Mouse (Mus musculus) intestine, postnatal 0 days (tissue): ENCODE measurements around the gene Cmas. TPM values are rescaled to one million over a fixed set of nuclear protein-coding genes. Genes with fewer than 3 reads are reported as not detected.
A peak's percentile ranks its signal among the peaks of the same experiment; 100 is the strongest.

Experiments
- ATAC-seq: fragments of 200-750 bp; cut with Nextera tagmentation; 2 replicates; pipeline ENCODE4 v1.8.0; 2017; ENCODE audit warnings: mild to moderate bottlenecking, moderate TSS enrichment, moderate library complexity
- H3K27ac ChIP-seq: fragments of 300-500 bp; sonication (generic); 2 replicates; pipeline ENCODE4 v1.5.1; 2014; ENCODE audit warnings: mild to moderate bottlenecking, low read depth, low read length, moderate library complexity
- H3K27me3 ChIP-seq: fragments of 300-500 bp; sonication (generic); replicated peaks from 2 replicates; pipeline ENCODE4 v1.6.1; 2014; ENCODE audit warnings: low read length, mixed read lengths; ENCODE audit not compliant: control insufficient read depth, insufficient read depth
- H3K36me3 ChIP-seq: fragments of 300-500 bp; sonication (generic); 2 replicates; pipeline ENCODE4 v1.6.1; 2014; ENCODE audit warnings: mild to moderate bottlenecking, moderate library complexity; ENCODE audit not compliant: control insufficient read depth, insufficient read depth
- H3K4me1 ChIP-seq: fragments of 300-500 bp; sonication (generic); replicated peaks from 2 replicates; pipeline ENCODE4 v1.6.1; 2014; ENCODE audit warnings: antibody characterized with exemption, low read length, mixed read lengths; ENCODE audit not compliant: control insufficient read depth, insufficient read depth
- H3K4me2 ChIP-seq: fragments of 300-500 bp; sonication (generic); replicated peaks from 2 replicates; pipeline ENCODE4 v1.6.1; 2014; ENCODE audit warnings: low read depth, mild to moderate bottlenecking, moderate library complexity
- H3K4me3 ChIP-seq: fragments of 300-500 bp; sonication (generic); 2 replicates; pipeline ENCODE4 v1.5.1; 2014; ENCODE audit warnings: low read depth, low read length
- H3K9ac ChIP-seq: fragments of 300-500 bp; sonication (generic); 2 replicates; pipeline ENCODE4 v1.6.1; 2014; ENCODE audit warnings: mild to moderate bottlenecking, low read depth, low read length
- H3K9me3 ChIP-seq: fragments of 300-500 bp; sonication (generic); 2 replicates; pipeline ENCODE4 v1.6.1; 2016; ENCODE audit warnings: mixed run types; ENCODE audit not compliant: control insufficient read depth
- CTCF ChIP-seq: sonication (generic); IDR thresholded peaks from 2 replicates; pipeline ENCODE4 v1.5.1; 2016; ENCODE audit warnings: low read depth, mild to moderate bottlenecking, control low read depth, antibody characterized with exemption, moderate library complexity
- WGBS: fragments of 180-500 bp; shearing (Covaris S2); extraction: QIAGEN DNeasy Blood & Tissue Kit; methylation state at CpG from one replicate; pipeline ENCODE4 v1.1.7; 2014; 5-methylcytosine and 5-hydroxymethylcytosine counted together
- polyA plus RNA-seq: library from polyadenylated mRNA; unstranded; fragments of >200 nt; fragmentation: Nextera tagmentation; extraction: Ambion mirVana; gene quantifications from 2 replicates; pipeline ENCODE4 v1.2.1, GENCODE M21; 2015

Cmas gene
- polyA plus RNA-seq, 1 experiment from 2014 or later, result 130 TPM

DNA sequence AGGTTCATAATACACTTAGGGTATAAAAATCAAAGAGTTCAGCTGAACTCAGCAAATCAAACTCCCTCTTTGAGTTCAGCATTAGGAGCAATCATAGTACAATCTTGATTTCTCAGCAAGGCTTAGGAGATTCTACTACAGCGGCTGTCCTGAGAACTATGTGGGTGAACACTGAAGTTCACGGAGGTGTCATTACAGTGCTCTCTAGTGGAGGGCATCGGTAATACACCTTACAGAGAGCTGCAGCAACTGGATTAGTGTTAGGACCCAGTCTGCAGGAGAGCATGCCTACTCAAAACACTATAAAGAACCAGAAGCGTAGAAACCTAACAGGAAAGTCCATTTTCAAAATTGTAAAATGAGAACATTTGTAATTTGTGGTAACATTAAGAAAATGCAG, 28.9 kb downstream of the Cmas start:
- ATAC-seq, result peak; percentile 50
- WGBS, result 32% methylated on average over 4 of the region's 4 CpGs
- Histone ChIP-seq H3K27me3 (no peaks in the 10 kb centered on the region), H3K27ac (no peak overlapping the region), H3K9me3 (no peaks in the 10 kb centered on the region), H3K4me3 (no peak overlapping the region), H3K9ac (no peak overlapping the region), H3K36me3 (no peaks in the 10 kb centered on the region), H3K4me2 (no peak overlapping the region), H3K4me1 (no peaks in the 10 kb centered on the region)
- TF ChIP-seq CTCF, result peak; percentile 84

DNA sequence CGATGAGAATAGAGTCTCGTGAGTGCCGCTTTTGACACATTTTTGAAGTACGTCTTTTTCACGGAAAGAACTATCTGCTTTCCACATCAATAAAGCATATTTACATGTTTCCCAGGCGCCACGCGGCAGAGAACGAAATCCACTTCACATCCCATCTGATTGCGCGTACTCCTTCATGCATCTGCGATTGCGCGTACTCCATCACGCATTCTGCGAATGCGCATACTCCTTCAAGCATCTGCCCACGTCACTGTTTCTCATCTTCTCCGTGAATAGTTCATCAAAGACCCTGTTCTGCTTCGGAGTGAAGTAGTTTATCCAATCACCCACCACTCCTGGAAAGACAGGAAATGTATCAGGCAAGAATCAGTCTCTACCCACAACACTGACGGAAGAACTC, 29.6 kb downstream of the Cmas start:
- H3K27me3 ChIP-seq, result no peaks in the 10 kb centered on the region

DNA sequence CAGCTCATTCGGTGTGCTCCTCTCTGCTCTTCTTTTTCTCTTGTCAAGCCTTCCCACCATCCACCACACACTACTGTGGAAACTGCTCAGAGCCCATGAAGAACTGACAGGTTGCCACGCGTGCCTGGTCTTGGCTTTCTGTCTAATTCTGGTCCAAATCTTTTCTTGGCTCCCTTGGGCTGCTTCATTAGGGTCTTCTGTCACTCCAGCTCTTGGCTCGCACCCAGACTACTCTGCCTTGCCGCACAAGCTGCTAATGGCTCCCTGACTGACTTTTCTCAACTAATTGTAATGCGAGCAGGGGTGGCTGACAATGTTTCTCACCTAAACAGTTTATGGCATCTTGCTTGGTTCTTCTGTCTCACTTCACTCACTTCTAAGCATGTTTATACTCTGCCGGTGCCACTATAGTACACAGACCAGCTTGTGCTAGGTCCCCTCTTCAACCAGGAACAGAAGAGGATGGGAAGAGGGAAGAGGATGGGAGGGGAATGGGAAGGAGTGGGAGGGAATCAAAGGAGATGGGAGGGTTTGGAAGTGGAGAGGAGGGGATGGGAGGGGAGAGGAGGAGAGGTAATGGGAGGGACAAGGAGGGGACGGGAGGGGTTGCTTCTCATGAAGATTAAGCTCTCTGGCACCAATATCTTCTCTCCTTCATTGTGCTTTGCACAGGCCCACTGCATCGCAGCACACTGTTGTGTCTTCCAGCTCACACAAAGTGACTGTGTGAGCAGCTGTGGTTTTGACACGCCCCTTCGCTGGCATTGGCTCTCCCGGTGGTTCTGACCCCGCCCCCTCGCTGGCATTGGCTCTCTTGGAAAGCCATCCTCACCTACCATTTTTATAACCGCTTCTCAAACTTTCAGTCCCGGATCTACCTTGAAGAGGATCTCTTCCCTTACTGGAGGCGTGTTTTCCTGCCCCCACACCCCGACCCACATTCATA, 31.8 kb downstream of the Cmas start:
- Histone ChIP-seq H3K9ac (no peak overlapping the region; the same call in 1 of the 2 replicates), H3K27ac (no peak overlapping the region), H3K27me3 (no peaks in the 10 kb centered on the region), H3K4me3 (no peak overlapping the region), H3K4me1 (no peaks in the 10 kb centered on the region), H3K36me3 (no peaks in the 10 kb centered on the region), H3K9me3 (no peaks in the 10 kb centered on the region), H3K4me2 (no peak overlapping the region)
- ATAC-seq, result no peak
- 51% methylated on average over 18 of the region's 18 CpGs for WGBS
- no peak for TF ChIP-seq CTCF

More for the DNA sequence above, 29.6 kb downstream of the Cmas start:
- no peaks in the 10 kb centered on the region for H3K9me3 ChIP-seq
- H3K4me2 ChIP-seq, result no peak overlapping the region
- H3K9ac ChIP-seq, result no peak overlapping the region
- no peak for ATAC-seq
- H3K27ac ChIP-seq, result no peak overlapping the region
- TF ChIP-seq CTCF, result no peak
- H3K4me3 ChIP-seq, result no peak overlapping the region
- H3K36me3 ChIP-seq, result no peaks in the 10 kb centered on the region
- no peaks in the 10 kb centered on the region for H3K4me1 ChIP-seq
- WGBS, result 84% methylated on average over 21 of the region's 21 CpGs

GRCm38 (mm10) chr6:142789736-142790135, 33.2 kb downstream of the Cmas start:
- 92% methylated on average over 10 of the region's 10 CpGs for WGBS

GRCm38 (mm10) chr6:142792241-142792968, 35.9 kb downstream of the Cmas start:
- ATAC-seq, result no peak
- H3K4me3 ChIP-seq, result no peak overlapping the region
- H3K9ac ChIP-seq, result no peak overlapping the region
- H3K9me3 ChIP-seq, result no peaks in the 10 kb centered on the region
- no peaks in the 10 kb centered on the region; the same call in 1 of the 2 replicates for H3K4me1 ChIP-seq
- H3K27me3 ChIP-seq, result no peaks in the 10 kb centered on the region
- 42% methylated on average over 13 of the region's 13 CpGs for WGBS
- TF ChIP-seq CTCF, result no peak
- no peaks in the 10 kb centered on the region for H3K36me3 ChIP-seq
- H3K27ac ChIP-seq, result no peak overlapping the region
- no peak overlapping the region for H3K4me2 ChIP-seq

More at GRCm38 (mm10) chr6:142789736-142790135, 33.2 kb downstream of the Cmas start:
- no peak for TF ChIP-seq CTCF
- Histone ChIP-seq H3K4me3 (no peak overlapping the region), H3K27ac (no peak overlapping the region), H3K4me2 (no peak overlapping the region), H3K27me3 (no peaks in the 10 kb centered on the region), H3K9me3 (no peaks in the 10 kb centered on the region), H3K36me3 (no peaks in the 10 kb centered on the region), H3K4me1 (no peaks in the 10 kb centered on the region), H3K9ac (no peak overlapping the region)
- no peak for ATAC-seq

DNA sequence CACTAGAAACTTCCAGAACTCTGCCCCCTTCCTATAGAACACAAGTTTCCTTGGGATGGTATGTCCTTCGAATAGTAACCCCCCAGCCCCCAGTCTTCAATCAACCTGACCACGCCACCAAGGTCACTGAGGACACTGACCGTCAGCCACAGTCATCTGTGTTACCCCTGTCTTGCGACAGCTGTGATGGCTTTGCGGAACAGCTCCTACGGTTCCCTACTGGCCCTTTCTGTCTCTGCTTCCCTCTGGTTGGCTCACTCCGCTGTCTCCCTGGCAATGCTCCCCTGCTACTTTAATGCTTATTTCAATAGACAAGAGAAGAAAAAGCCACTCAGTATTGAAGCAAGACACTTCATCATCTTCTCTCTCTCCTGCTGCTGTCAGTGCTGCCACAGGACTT, 37.0 kb downstream of the Cmas start:
- Histone ChIP-seq H3K27ac (no peak overlapping the region), H3K4me3 (no peak overlapping the region), H3K4me1 (no peaks in the 10 kb centered on the region; the same call in 1 of the 2 replicates), H3K36me3 (no peaks in the 10 kb centered on the region), H3K9ac (no peak overlapping the region), H3K9me3 (no peaks in the 10 kb centered on the region), H3K27me3 (no peaks in the 10 kb centered on the region), H3K4me2 (no peak overlapping the region)
- WGBS, result 65% methylated on average over 7 of the region's 7 CpGs
- ATAC-seq, result no peak
- no peak for TF ChIP-seq CTCF
